Mouse (Mus musculus) kidney, postnatal 0 days (tissue): Measurements from ENCODE around the gene Prrg2. TPM values are rescaled to one million over a fixed set of nuclear protein-coding genes. Genes with fewer than 3 reads are reported as not detected.
A peak's percentile ranks its signal among the peaks of the same experiment; 100 is the strongest.

ENCODE experiments used
- ATAC-seq: fragments of 200-750 bp; cut with Nextera tagmentation; replicated peaks from 2 replicates; pipeline ENCODE4 v1.8.0; 2017; ENCODE audit warnings: low read depth, moderate number of reproducible peaks, moderate TSS enrichment, moderate library complexity; ENCODE audit not compliant: low FRiP score
- DNase-seq: peaks from one replicate; pipeline ENCODE4 v3.0.0-alpha.2; 2016; ENCODE audit warnings: low spot score
- H3K27ac ChIP-seq: fragments of 300-500 bp; sonication (generic); 2 replicates; pipeline ENCODE4 v1.5.1; 2014; ENCODE audit warnings: mild to moderate bottlenecking
- H3K27me3 ChIP-seq: fragments of 300-500 bp; sonication (generic); 2 replicates; pipeline ENCODE4 v1.6.1; 2014; ENCODE audit warnings: low read length, mixed read lengths; ENCODE audit not compliant: insufficient read depth
- H3K36me3 ChIP-seq: fragments of 300-500 bp; sonication (generic); 2 replicates; pipeline ENCODE4 v1.6.1; 2014; ENCODE audit warnings: low read length, mixed read lengths; ENCODE audit not compliant: insufficient read depth
- H3K4me1 ChIP-seq: fragments of 300-500 bp; sonication (generic); replicated peaks from 2 replicates; pipeline ENCODE4 v1.6.1; 2014; ENCODE audit warnings: antibody characterized with exemption, low read length, mixed read lengths; ENCODE audit not compliant: insufficient read depth
- H3K4me2 ChIP-seq: fragments of 300-500 bp; sonication (generic); 2 replicates; pipeline ENCODE4 v1.6.1; 2014; ENCODE audit warnings: mild to moderate bottlenecking, low read length, moderate library complexity, mixed read lengths
- H3K4me3 ChIP-seq: fragments of 300-500 bp; sonication (generic); replicated peaks from 2 replicates; pipeline ENCODE4 v1.5.1; 2014; ENCODE audit warnings: low read depth, low read length
- H3K9ac ChIP-seq: fragments of 300-500 bp; sonication (generic); 2 replicates; pipeline ENCODE4 v1.6.1; 2014; ENCODE audit warnings: low read depth, low read length
- H3K9me3 ChIP-seq: fragments of 300-500 bp; sonication (generic); replicated peaks from 2 replicates; pipeline ENCODE4 v1.6.1; 2016; ENCODE audit warnings: low read length, inconsistent platforms, mixed read lengths
- CTCF ChIP-seq: IDR thresholded peaks from 2 replicates; pipeline ENCODE4 v1.5.1; 2016; ENCODE audit warnings: antibody characterized with exemption, low read depth, mild to moderate bottlenecking, moderate library complexity
- WGBS: fragments of 180-500 bp; shearing (Covaris S2); extraction: QIAGEN DNeasy Blood & Tissue Kit; methylation state at CpG from one replicate; pipeline ENCODE4 v1.1.7; 2014; 5-methylcytosine and 5-hydroxymethylcytosine counted together
- polyA plus RNA-seq: library from polyadenylated mRNA; unstranded; fragments of >200 nt; fragmentation: Nextera tagmentation; extraction: Ambion mirVana; gene quantifications from 2 replicates; pipeline ENCODE4 v1.2.1, GENCODE M21; 2015

Gene Prrg2
- polyA plus RNA-seq, 1 experiment from 2014 or later, result 44.3 TPM

DNA sequence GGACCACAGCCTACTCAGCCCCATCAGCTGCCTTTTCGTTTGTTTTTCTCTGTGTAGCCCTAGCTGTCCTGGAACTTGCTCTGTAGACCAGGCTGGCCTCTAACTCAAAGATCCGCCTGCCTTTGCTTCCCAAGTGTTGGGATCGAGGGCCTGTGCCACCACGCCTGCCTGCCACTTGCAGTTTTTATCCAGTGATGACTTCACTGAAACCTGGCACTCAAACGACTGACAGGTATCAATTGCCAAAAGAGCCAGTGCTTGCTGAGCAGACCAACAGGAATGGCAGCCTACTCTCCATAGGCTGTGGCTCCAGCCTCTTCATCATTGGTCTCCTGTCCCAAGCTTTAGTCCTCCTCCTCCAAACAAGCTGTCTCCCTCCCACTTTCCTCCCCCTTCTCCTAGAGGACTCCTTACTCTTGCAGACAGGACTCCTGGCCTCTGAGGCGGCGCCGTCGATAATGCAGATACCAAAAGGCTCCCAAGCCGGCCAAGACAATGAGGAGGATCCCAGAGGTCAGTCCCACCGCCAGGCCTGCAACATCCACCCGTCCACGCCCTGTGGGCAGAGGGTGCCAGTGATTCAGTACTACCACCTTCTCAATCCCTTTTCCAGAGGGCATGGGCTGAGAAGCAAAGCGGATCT is 6.0 kb downstream of the Prrg2 start:
- H3K27me3 ChIP-seq, result no peaks in the 10 kb centered on the region
- H3K4me3 ChIP-seq, result no peak overlapping the region
- no peak for TF ChIP-seq CTCF
- no peaks in the 10 kb centered on the region for H3K36me3 ChIP-seq
- H3K4me2 ChIP-seq, result no peak overlapping the region
- ATAC-seq (no peak), DNase-seq (no peak)
- H3K9ac ChIP-seq, result no peak overlapping the region
- WGBS, result 68% methylated on average over 14 of the region's 14 CpGs
- H3K27ac ChIP-seq, result no peak overlapping the region
- no peaks in the 10 kb centered on the region for H3K9me3 ChIP-seq
- peaks cover 13% of the 10 kb centered on the region; the same call in 1 of the 2 replicates for H3K4me1 ChIP-seq

- peak; percentile 95 for ATAC-seq
- Histone ChIP-seq H3K4me1 (0 out of 2 replicates have a peak, but pooled peaks cover 10% of the 10 kb centered on the region), H3K4me2 (peak overlapping the region; percentile 95), H3K36me3 (peaks cover 9% of the 10 kb centered on the region), H3K4me3 (peak overlapping the region; percentile 69), H3K27me3 (no peaks in the 10 kb centered on the region), H3K27ac (peak overlapping the region; percentile 98), H3K9me3 (no peaks in the 10 kb centered on the region), H3K9ac (peak overlapping the region; percentile 90)
- no peak for TF ChIP-seq CTCF
- WGBS, result under 1% methylated on average over 33 of the region's 33 CpGs
- peak; percentile 99 for DNase-seq
Observed at GRCm38 (mm10) chr7:45053931-45054510, 8.5 kb downstream of the Prrg2 start.

GRCm38 (mm10) chr7:45053117-45053930 is 9.2 kb downstream of the Prrg2 start:
- Histone ChIP-seq H3K9me3 (no peaks in the 10 kb centered on the region), H3K9ac (peak overlapping the region; percentile 90), H3K36me3 (peaks cover 15% of the 10 kb centered on the region), H3K4me1 (0 out of 2 replicates have a peak, but pooled peaks cover 10% of the 10 kb centered on the region), H3K27ac (peak overlapping the region; percentile 98), H3K27me3 (no peaks in the 10 kb centered on the region), H3K4me3 (peak overlapping the region; percentile 69), H3K4me2 (peak overlapping the region; percentile 95)
- 0% methylated on average over 38 of the region's 59 CpGs for WGBS
- DNase-seq (peak; percentile 87), ATAC-seq (peak; percentile 26)
- TF ChIP-seq CTCF, result no peak

GRCm38 (mm10) chr7:45052862-45053116 is 9.7 kb downstream of the Prrg2 start, which contains the start of gene Prr12:
TSS of gene Prr12 (minus strand) at chr7:45052881.
- no peak for TF ChIP-seq CTCF
- DNase-seq (no peak), ATAC-seq (no peak)
- Histone ChIP-seq H3K27me3 (no peaks in the 10 kb centered on the region), H3K4me3 (peak within 1 kb of the TSS; percentile 69), H3K9ac (peak within 1 kb of the TSS; percentile 90), H3K36me3 (peaks cover 21% of the 10 kb centered on the region), H3K4me1 (0 out of 2 replicates have a peak, but pooled peaks cover 10% of the 10 kb centered on the region), H3K27ac (peak within 1 kb of the TSS; percentile 98), H3K9me3 (no peaks in the 10 kb centered on the region), H3K4me2 (peak within 1 kb of the TSS; percentile 95)
- 0% methylated on average over 10 of the region's 18 CpGs for WGBS

GRCm38 (mm10) chr7:45052181-45052861 is 10.2 kb downstream of the Prrg2 start:
- ATAC-seq (no peak), DNase-seq (peak; percentile 42)
- no peak for TF ChIP-seq CTCF
- H3K27ac ChIP-seq, result peak overlapping the region; percentile 98
- WGBS, result under 1% methylated on average over 36 of the region's 38 CpGs
- peak overlapping the region; percentile 90 for H3K9ac ChIP-seq
- no peaks in the 10 kb centered on the region for H3K27me3 ChIP-seq
- peak overlapping the region; percentile 95 for H3K4me2 ChIP-seq
- 0 out of 2 replicates have a peak, but pooled peaks cover 10% of the 10 kb centered on the region for H3K4me1 ChIP-seq
- H3K9me3 ChIP-seq, result no peaks in the 10 kb centered on the region
- H3K36me3 ChIP-seq, result peaks cover 25% of the 10 kb centered on the region
- peak overlapping the region; percentile 69 for H3K4me3 ChIP-seq

DNA sequence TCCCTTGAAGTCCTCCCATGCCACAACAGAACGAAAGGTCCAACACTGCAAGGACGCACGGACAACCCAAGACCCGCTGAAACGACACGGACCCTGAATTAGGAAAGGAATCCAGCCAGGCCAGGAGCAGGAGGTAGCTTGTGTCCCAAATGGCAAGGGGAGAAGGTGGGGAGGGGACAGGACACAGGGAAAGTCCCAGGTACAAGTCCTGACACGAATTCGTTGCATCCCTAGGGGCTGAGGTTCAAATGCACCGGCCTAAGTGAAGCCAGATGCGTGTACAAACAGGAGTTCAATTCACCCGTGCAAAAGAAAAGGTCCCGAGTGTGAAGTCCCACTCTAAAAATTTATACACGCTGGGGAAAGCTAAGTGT is 10.9 kb downstream of the Prrg2 start:
- H3K4me3 ChIP-seq, result peak overlapping the region; percentile 69
- peak overlapping the region; percentile 98 for H3K27ac ChIP-seq
- no peaks in the 10 kb centered on the region for H3K9me3 ChIP-seq
- H3K9ac ChIP-seq, result peak overlapping the region; percentile 90
- WGBS, result 2% methylated on average over 13 of the region's 13 CpGs
- 0 out of 2 replicates have a peak, but pooled peaks cover 10% of the 10 kb centered on the region for H3K4me1 ChIP-seq
- no peak for TF ChIP-seq CTCF
- ATAC-seq (no peak), DNase-seq (no peak)
- H3K36me3 ChIP-seq, result peaks cover 33% of the 10 kb centered on the region
- peak overlapping the region; percentile 95 for H3K4me2 ChIP-seq
- H3K27me3 ChIP-seq, result no peaks in the 10 kb centered on the region
